Mouse (Mus musculus) forebrain, embryonic 14.5 days (tissue): ENCODE measurements around the gene Trmt44. TPM values are rescaled to one million over a fixed set of nuclear protein-coding genes. Genes with fewer than 3 reads are reported as not detected.

Experiments
- ATAC-seq: fragments of 200-750 bp; cut with Nextera tagmentation; 2 replicates; pipeline ENCODE4 v1.8.0; 2017; ENCODE audit warnings: mild to moderate bottlenecking, moderate library complexity
- DNase-seq: peaks from one replicate; pipeline ENCODE4 v3.0.0-alpha.2; 2015; ENCODE audit warnings: low spot score
- H3K27ac ChIP-seq: fragments of 300-500 bp; sonication (generic); 2 replicates; pipeline ENCODE4 v1.5.1; 2014; ENCODE audit warnings: low read depth, mild to moderate bottlenecking, control low read depth, low read length, moderate library complexity
- H3K27me3 ChIP-seq: fragments of 300-500 bp; sonication (generic); replicated peaks from 2 replicates; pipeline ENCODE4 v1.6.1; 2014; ENCODE audit warnings: low read length, control low read depth, mixed read lengths; ENCODE audit not compliant: control insufficient read depth, insufficient read depth
- H3K36me3 ChIP-seq: fragments of 300-500 bp; sonication (generic); 2 replicates; pipeline ENCODE4 v1.6.1; 2014; ENCODE audit warnings: low read length, control low read depth; ENCODE audit not compliant: control insufficient read depth, insufficient read depth
- H3K4me1 ChIP-seq: fragments of 300-500 bp; sonication (generic); 2 replicates; pipeline ENCODE4 v1.6.1; 2014; ENCODE audit warnings: antibody characterized with exemption, low read length, control low read depth; ENCODE audit not compliant: control insufficient read depth, insufficient read depth
- H3K4me2 ChIP-seq: fragments of 300-500 bp; sonication (generic); 2 replicates; pipeline ENCODE4 v1.6.1; 2014; ENCODE audit warnings: mild to moderate bottlenecking, control low read depth, low read length
- H3K4me3 ChIP-seq: fragments of 300-500 bp; sonication (generic); 2 replicates; pipeline ENCODE4 v1.5.1; 2014; ENCODE audit warnings: low read depth, low read length, control low read depth
- H3K9ac ChIP-seq: fragments of 300-500 bp; sonication (generic); 2 replicates; pipeline ENCODE4 v1.6.1; 2014; ENCODE audit warnings: mild to moderate bottlenecking, low read length, control low read depth, moderate library complexity
- H3K9me3 ChIP-seq: fragments of 300-500 bp; sonication (generic); replicated peaks from 2 replicates; pipeline ENCODE4 v1.6.1; 2016; ENCODE audit warnings: low read length, control low read depth, mixed read lengths; ENCODE audit not compliant: control insufficient read depth
- WGBS: fragments of 180-500 bp; shearing (Covaris S2); extraction: QIAGEN DNeasy Blood & Tissue Kit; methylation state at CpG from one replicate; pipeline ENCODE4 v1.1.7; 2014; 5-methylcytosine and 5-hydroxymethylcytosine counted together
- polyA plus RNA-seq: library from polyadenylated mRNA; unstranded; fragments of >200 nt; fragmentation: Nextera tagmentation; extraction: Ambion mirVana; gene quantifications from 2 replicates; pipeline ENCODE4 v1.2.1, GENCODE M21; 2014

The Trmt44 gene
- polyA plus RNA-seq, 1 experiment from 2014 or later, result 6.1 TPM

- ATAC-seq, result no peak
- no peak for DNase-seq
- Histone ChIP-seq H3K4me1 (no peaks in the 10 kb centered on the region), H3K27me3 (no peaks in the 10 kb centered on the region), H3K9me3 (no peaks in the 10 kb centered on the region), H3K4me3 (no peak overlapping the region), H3K9ac (no peak overlapping the region), H3K36me3 (peaks cover 63% of the 10 kb centered on the region), H3K27ac (no peak overlapping the region), H3K4me2 (no peak overlapping the region)
- 91% methylated on average over 8 of the region's 8 CpGs for WGBS
Observed at GRCm38 (mm10) chr5:35559447-35559846, 15.4 kb downstream of the Trmt44 start.

- DNase-seq, result peak; percentile 43
- 58% methylated on average over 13 of the region's 13 CpGs for WGBS
- H3K36me3 ChIP-seq, result peaks cover 55% of the 10 kb centered on the region
Observed at GRCm38 (mm10) chr5:35557946-35558621, 16.8 kb downstream of the Trmt44 start.

GRCm38 (mm10) chr5:35556393-35556792 lies 18.5 kb downstream of the Trmt44 start:
- no peak for ATAC-seq
- Histone ChIP-seq H3K27me3 (no peaks in the 10 kb centered on the region), H3K9me3 (no peaks in the 10 kb centered on the region), H3K4me3 (no peak overlapping the region), H3K9ac (no peak overlapping the region), H3K4me2 (no peak overlapping the region), H3K4me1 (no peaks in the 10 kb centered on the region), H3K27ac (no peak overlapping the region), H3K36me3 (peaks cover 38% of the 10 kb centered on the region)
- DNase-seq, result no peak
- WGBS, result 87% methylated on average over 7 of the region's 7 CpGs

More at GRCm38 (mm10) chr5:35557946-35558621, 16.8 kb downstream of the Trmt44 start:
- Histone ChIP-seq H3K27ac (no peak overlapping the region), H3K9ac (no peak overlapping the region), H3K27me3 (no peaks in the 10 kb centered on the region), H3K4me1 (no peaks in the 10 kb centered on the region), H3K4me3 (no peak overlapping the region), H3K9me3 (no peaks in the 10 kb centered on the region), H3K4me2 (no peak overlapping the region)
- no peak for ATAC-seq

- H3K4me3 ChIP-seq, result no peak overlapping the region
- no peaks in the 10 kb centered on the region for H3K9me3 ChIP-seq
- no peak overlapping the region for H3K9ac ChIP-seq
- no peaks in the 10 kb centered on the region for H3K27me3 ChIP-seq
- H3K27ac ChIP-seq, result no peak overlapping the region
- H3K4me2 ChIP-seq, result no peak overlapping the region
- ATAC-seq, result no peak
- H3K36me3 ChIP-seq, result peaks cover 21% of the 10 kb centered on the region
- 84% methylated on average over 4 of the region's 4 CpGs for WGBS
- H3K4me1 ChIP-seq, result no peaks in the 10 kb centered on the region
- no peak for DNase-seq
Observed at GRCm38 (mm10) chr5:35552838-35553539, 21.9 kb downstream of the Trmt44 start.

- WGBS, result 53% methylated on average over 7 of the region's 7 CpGs
Observed at GRCm38 (mm10) chr5:35551855-35552837, 22.7 kb downstream of the Trmt44 start.

GRCm38 (mm10) chr5:35546127-35546526 lies 28.7 kb downstream of the Trmt44 start:
- H3K36me3 ChIP-seq, result no peaks in the 10 kb centered on the region
- H3K9ac ChIP-seq, result no peak overlapping the region
- DNase-seq (no peak), ATAC-seq (no peak)
- no peak overlapping the region for H3K4me2 ChIP-seq
- H3K27ac ChIP-seq, result no peak overlapping the region
- no peaks in the 10 kb centered on the region for H3K4me1 ChIP-seq
- no peak overlapping the region for H3K4me3 ChIP-seq
- H3K27me3 ChIP-seq, result no peaks in the 10 kb centered on the region
- no peaks in the 10 kb centered on the region for H3K9me3 ChIP-seq

More at GRCm38 (mm10) chr5:35551855-35552837, 22.7 kb downstream of the Trmt44 start:
- no peak overlapping the region for H3K4me2 ChIP-seq
- no peaks in the 10 kb centered on the region for H3K27me3 ChIP-seq
- H3K4me3 ChIP-seq, result no peak overlapping the region
- DNase-seq, result no peak
- no peaks in the 10 kb centered on the region for H3K9me3 ChIP-seq
- no peak overlapping the region for H3K27ac ChIP-seq
- ATAC-seq, result no peak
- no peak overlapping the region for H3K9ac ChIP-seq
- H3K4me1 ChIP-seq, result no peaks in the 10 kb centered on the region
- peaks cover 13% of the 10 kb centered on the region for H3K36me3 ChIP-seq

GRCm38 (mm10) chr5:35541059-35541790 lies 33.6 kb downstream of the Trmt44 start:
- Histone ChIP-seq H3K4me2 (no peak overlapping the region), H3K4me1 (no peaks in the 10 kb centered on the region), H3K9me3 (no peaks in the 10 kb centered on the region), H3K27ac (no peak overlapping the region), H3K27me3 (no peaks in the 10 kb centered on the region), H3K9ac (no peak overlapping the region), H3K36me3 (no peaks in the 10 kb centered on the region), H3K4me3 (no peak overlapping the region)
- ATAC-seq (no peak), DNase-seq (no peak)
- WGBS, result 81% methylated on average over 4 of the region's 4 CpGs

GRCm38 (mm10) chr5:35540555-35540954 lies 34.3 kb downstream of the Trmt44 start:
- Histone ChIP-seq H3K27me3 (no peaks in the 10 kb centered on the region), H3K4me1 (no peaks in the 10 kb centered on the region), H3K4me3 (no peak overlapping the region), H3K27ac (no peak overlapping the region), H3K9ac (no peak overlapping the region), H3K4me2 (no peak overlapping the region), H3K36me3 (no peaks in the 10 kb centered on the region), H3K9me3 (no peaks in the 10 kb centered on the region)
- DNase-seq, result no peak
- no peak for ATAC-seq
- 66% methylated on average over 5 of the region's 5 CpGs for WGBS
